In genomic region chr3:29539211-29539610, GRCm38 (mm10) we compare ENCODE assay signal across 16 mouse cellular contexts.
DNase-seq lines count a peak whose midpoint lies in the region; ATAC-seq and TF ChIP-seq lines count a peak whose summit lies in the region.
"Had no signal": no experiment of that assay in that cellular context is flagged by ENCODE, and none has a peak within 500 bp of the region (broad histone marks: within the 10 kb centered on the region; RNA-seq: fewer than 3 reads in every experiment).

No protein-coding gene starts in this region.

- peak overlapping the region; percentile 80; the same call in 1 of the 2 replicates for H3K27ac ChIP-seq in kidney, adult 2 months (ENCODE audit: insufficient read depth, low read depth, low read length)
- no peak overlapping the region for H3K27ac ChIP-seq in kidney, embryonic 14.5 days (ENCODE audit: low read depth, low read length)
- peak overlapping the region; percentile 44; the same call in 1 of the 2 replicates for H3K27ac ChIP-seq in brown adipose tissue, adult 24 weeks (replicated peaks; ENCODE audit: low read depth, low read length)
- H3K27ac ChIP-seq in kidney, postnatal 0 days, result peak overlapping the region; percentile 39; the same call in 1 of the 2 replicates
- H3K27ac ChIP-seq: limb, embryonic 10.5 days; macrophage; midbrain, embryonic 13.5 days had no signal

- H3K36me3 ChIP-seq in kidney, adult 2 months (ENCODE audit: control insufficient read depth, insufficient read depth, low read length), result no peaks in the 10 kb centered on the region
- no peaks in the 10 kb centered on the region for H3K36me3 ChIP-seq in kidney, embryonic 14.5 days (ENCODE audit: control insufficient read depth, insufficient read depth, low read length)
- H3K36me3 ChIP-seq in kidney, postnatal 0 days (ENCODE audit: insufficient read depth, low read length), result no peaks in the 10 kb centered on the region
- H3K36me3 ChIP-seq: limb, embryonic 10.5 days; midbrain, embryonic 13.5 days had no signal

- no peak overlapping the region for H3K9ac ChIP-seq in kidney, embryonic 14.5 days (ENCODE audit: low read depth, low read length)
- H3K9ac ChIP-seq in kidney, postnatal 0 days (ENCODE audit: low read depth, low read length), result no peak overlapping the region
- H3K9ac ChIP-seq: midbrain, embryonic 13.5 days had no signal

- no peak for TF ChIP-seq POLR2A in kidney, adult 2 months (IDR thresholded peaks at IDR 0.05; ENCODE audit: low read depth, low read length)

- no peak overlapping the region for H3K4me2 ChIP-seq in kidney, embryonic 14.5 days (replicated peaks; ENCODE audit: low read depth, low read length)
- H3K4me2 ChIP-seq in kidney, postnatal 0 days (ENCODE audit: low read length), result no peak overlapping the region
- H3K4me2 ChIP-seq: midbrain, embryonic 13.5 days had no signal

- no peak for ATAC-seq in kidney, embryonic 14.5 days (ENCODE audit: low FRiP score, low TSS enrichment)
- ATAC-seq in kidney, postnatal 0 days (replicated peaks; ENCODE audit: low FRiP score, low read depth), result no peak; the same call in 1 of the 2 replicates
- ATAC-seq: activated CD4-positive, CD25-positive, alpha-beta regulatory T cell, adult 4 months; intestine, postnatal 0 days; midbrain, embryonic 13.5 days had no signal

- no peak for TF ChIP-seq CTCF in kidney, adult 2 months (conservative IDR thresholded peaks at IDR 0.05; ENCODE audit: insufficient read depth, insufficient read length, low read depth, low read length)
- TF ChIP-seq CTCF in kidney, postnatal 0 days (IDR thresholded peaks at IDR 0.05; ENCODE audit: low read depth), result no peak

- no peaks in the 10 kb centered on the region for H3K27me3 ChIP-seq in kidney, adult 2 months (replicated peaks; ENCODE audit: control insufficient read depth, insufficient read depth, low read length)
- H3K27me3 ChIP-seq in kidney, embryonic 14.5 days (ENCODE audit: control insufficient read depth, insufficient read depth, low read length), result no peaks in the 10 kb centered on the region
- H3K27me3 ChIP-seq in kidney, postnatal 0 days (ENCODE audit: insufficient read depth, low read length), result no peaks in the 10 kb centered on the region
- H3K27me3 ChIP-seq: CH12.LX; midbrain, embryonic 13.5 days had no signal

- DNase-seq in kidney, adult 2 months, result peak; percentile 70
- peak; percentile 60 for DNase-seq in kidney, postnatal 0 days (ENCODE audit: low spot score)
- peak; percentile 23 for DNase-seq in lung, postnatal 10 days
- no peak for DNase-seq in urinary bladder, postnatal 10 days (ENCODE audit: low spot score)
- DNase-seq in left cerebral cortex, adult 18-20 months (ENCODE audit: low spot score in 2 of 2), result no peak
- DNase-seq: cerebellum, postnatal 14 days; heart, postnatal 36 days; thymus, adult 2 months had no signal

- no peaks in the 10 kb centered on the region for H3K9me3 ChIP-seq in kidney, embryonic 14.5 days (ENCODE audit: control insufficient read depth, low read length)
- no peaks in the 10 kb centered on the region for H3K9me3 ChIP-seq in kidney, postnatal 0 days (replicated peaks; ENCODE audit: low read length)
- H3K9me3 ChIP-seq: limb, embryonic 10.5 days; midbrain, embryonic 13.5 days had no signal

- no peaks in the 10 kb centered on the region for H3K4me1 ChIP-seq in kidney, adult 2 months (ENCODE audit: control insufficient read depth, insufficient read depth, low read length)
- H3K4me1 ChIP-seq in kidney, embryonic 14.5 days (ENCODE audit: control insufficient read depth, insufficient read depth, low read length), result no peaks in the 10 kb centered on the region
- peaks cover 4% of the 10 kb centered on the region for H3K4me1 ChIP-seq in brown adipose tissue, adult 24 weeks (ENCODE audit: control insufficient read depth, insufficient read depth, insufficient read length, low read length)
- no peaks in the 10 kb centered on the region for H3K4me1 ChIP-seq in kidney, postnatal 0 days (replicated peaks; ENCODE audit: insufficient read depth, low read length)

- H3K4me3 ChIP-seq in kidney, adult 2 months (ENCODE audit: insufficient read depth, low read depth, low read length), result no peak overlapping the region
- H3K4me3 ChIP-seq in kidney, embryonic 14.5 days (ENCODE audit: low read length), result no peak overlapping the region
- H3K4me3 ChIP-seq in brown adipose tissue, adult 24 weeks (ENCODE audit: insufficient read depth, low read depth, low read length), result no peak overlapping the region
- H3K4me3 ChIP-seq in kidney, postnatal 0 days (replicated peaks; ENCODE audit: low read depth, low read length), result no peak overlapping the region
- H3K4me3 ChIP-seq: limb, embryonic 10.5 days; midbrain, embryonic 13.5 days had no signal

- 44% methylated on average over 2 of the region's 2 CpGs for WGBS in kidney, adult 2 months
- 71% methylated on average over 2 of the region's 2 CpGs for WGBS in kidney, embryonic 14.5 days
- WGBS in kidney, postnatal 0 days, result 49% methylated on average over 2 of the region's 2 CpGs

Comparison
In these comparisons a context has a peak if more than half of its experiments do, and no peak if none do; other contexts are left out.
1. DNase-seq: peak in kidney, adult 2 months (single experiment), kidney, postnatal 0 days (single experiment) and lung, postnatal 10 days (single experiment); none in urinary bladder, postnatal 10 days (single experiment) and left cerebral cortex, adult 18-20 months (0 of 2).